Mouse (Mus musculus): ENCODE measurements around the gene Arnt2. TPM values are rescaled to one million over a fixed set of nuclear protein-coding genes. Genes with fewer than 3 reads are reported as not detected.

The Arnt2 gene
- total and polyA plus RNA-seq, 3 experiments: 0.03 to 0.27 (median 0.17) TPM

DNA sequence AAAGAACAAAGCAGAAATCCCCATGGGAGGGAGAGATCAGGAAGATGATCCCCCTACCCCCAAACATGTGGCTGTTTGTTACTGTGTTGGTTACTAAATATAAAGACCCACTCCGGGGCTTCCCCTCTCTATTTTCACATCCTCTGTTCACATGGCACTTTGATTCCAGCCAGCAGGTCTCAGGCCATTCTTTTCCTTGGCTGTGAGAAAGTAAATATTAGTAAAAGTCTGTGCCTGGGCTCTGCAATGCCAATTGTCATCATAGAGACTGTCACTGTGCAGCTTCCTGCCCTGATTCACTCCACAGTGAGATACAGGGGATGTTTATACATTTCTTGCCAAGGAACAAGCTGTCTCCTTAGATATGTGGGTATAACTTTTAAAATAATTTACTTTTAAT lies 197.9 kb downstream of the Arnt2 start (continued):
- TF ChIP-seq UBTF (IDR thresholded peaks at IDR 0.05; ENCODE audit: low read depth, low read length) (no peak), MYC (IDR thresholded peaks at IDR 0.05; ENCODE audit: low read depth, low read length) (peak; percentile 87), NELFE (IDR thresholded peaks at IDR 0.05; ENCODE audit: low read depth, low read length) (no peak), MAFK (IDR thresholded peaks at IDR 0.05; ENCODE audit: insufficient replicate concordance, low read length) (peak; percentile 46; the same call in 1 of the 2 replicates), CHD2 (IDR thresholded peaks at IDR 0.05; ENCODE audit: low read length) (peak; percentile 72), BHLHE40 (IDR thresholded peaks at IDR 0.05; ENCODE audit: low read depth, low read length) (peak; percentile 70), USF2 (conservative IDR thresholded peaks at IDR 0.05; ENCODE audit: low read depth, low read length) (no peak), TCF12 (IDR thresholded peaks at IDR 0.05; ENCODE audit: low read depth, low read length) (peak; percentile 73), USF1 (IDR thresholded peaks at IDR 0.05; ENCODE audit: low read depth, low read length) (no peak), CTCF (conservative IDR thresholded peaks at IDR 0.05 in 1 of 2, IDR thresholded peaks at IDR 0.05 in 1 of 2; ENCODE audit: low read depth in 2 of 2, low read length in 2 of 2) (no peak)

- dilution Hi-C loops (cut with MboI; ENCODE audit: extremely low pct_ligation_motif_present, extremely low pct_unique_long_range_greater_than_20kb, low sequenced_read_pairs): no loop called here
- H3K4me3 ChIP-seq (replicated peaks in 1 of 3; ENCODE audit: low read depth in 2 of 3, low read length in 2 of 3, poor library complexity in 1 of 3): no peak overlapping the region
Measured at GRCm38 (mm10) chr7:84210585-84211291, 199.2 kb downstream of the Arnt2 start.

GRCm38 (mm10) chr7:84203981-84204380 lies 206.0 kb downstream of the Arnt2 start:
- Histone ChIP-seq H3K9me3 (replicated peaks; ENCODE audit: low read length) (no peaks in the 10 kb centered on the region), H3K27me3 (replicated peaks) (no peaks in the 10 kb centered on the region), H3K36me3 (replicated peaks in 1 of 2; ENCODE audit: control insufficient read depth in 1 of 2, insufficient read depth in 1 of 2, low read length in 1 of 2) (no peaks in the 10 kb centered on the region), H3K4me3 (replicated peaks in 1 of 3; ENCODE audit: low read depth in 2 of 3, low read length in 2 of 3, poor library complexity in 1 of 3) (no peak overlapping the region), H3K9ac (ENCODE audit: insufficient read depth, low read depth) (no peak overlapping the region), H3K27ac (ENCODE audit: insufficient read depth, low read depth) (no peak overlapping the region), H3K4me1 (ENCODE audit: control insufficient read depth in 1 of 2, insufficient read depth in 2 of 2) (peaks cover 13 to 22% of the 10 kb centered on the region in 2 experiments), H3K79me2 (replicated peaks; ENCODE audit: control insufficient read depth, extremely low read depth, insufficient read depth, poor library complexity, severe bottlenecking) (no peaks in the 10 kb centered on the region), H3K4me2 (ENCODE audit: insufficient read depth, low read depth, poor library complexity, severe bottlenecking) (no peak overlapping the region)
- in situ Hi-C loops (cut with MboI; ENCODE audit: low pct_ligation_motif_present, low pct_unique_long_range_greater_than_20kb, low sequenced_read_pairs) (no loop called here), dilution Hi-C loops (cut with MboI; ENCODE audit: extremely low pct_ligation_motif_present, extremely low pct_unique_long_range_greater_than_20kb, low sequenced_read_pairs) (no loop called here)
- TF ChIP-seq TBP (conservative IDR thresholded peaks at IDR 0.05; ENCODE audit: low read depth, low read length) (no peak), MYC (IDR thresholded peaks at IDR 0.05; ENCODE audit: low read depth, low read length) (no peak), JUND (conservative IDR thresholded peaks at IDR 0.05; ENCODE audit: low read depth, low read length) (no peak), MAFK (IDR thresholded peaks at IDR 0.05; ENCODE audit: insufficient replicate concordance, low read length) (no peak)
- DNase-seq (ENCODE audit: extremely low read depth): no peak

More at GRCm38 (mm10) chr7:84210585-84211291, 199.2 kb downstream of the Arnt2 start:
- H3K4me1 ChIP-seq (ENCODE audit: control insufficient read depth in 1 of 2, insufficient read depth in 2 of 2): peaks cover 12 to 25% of the 10 kb centered on the region in 2 experiments
- H3K27me3 ChIP-seq (replicated peaks): no peaks in the 10 kb centered on the region
- H3K79me2 ChIP-seq (replicated peaks; ENCODE audit: control insufficient read depth, extremely low read depth, insufficient read depth, poor library complexity, severe bottlenecking): no peaks in the 10 kb centered on the region
- H3K4me2 ChIP-seq (ENCODE audit: insufficient read depth, low read depth, poor library complexity, severe bottlenecking): peak overlapping the region; percentile 54; the same call in 1 of the 2 replicates
- no peak for TF ChIP-seq ZNF384 (IDR thresholded peaks at IDR 0.05; ENCODE audit: low read depth, low read length)
- TF ChIP-seq MEF2A (IDR thresholded peaks at IDR 0.05; ENCODE audit: borderline replicate concordance, low read depth, low read length): no peak
- no peak for TF ChIP-seq SIN3A (IDR thresholded peaks at IDR 0.05; ENCODE audit: low read length)
- TF ChIP-seq ZMIZ1 (IDR thresholded peaks at IDR 0.05; ENCODE audit: low read depth, low read length): no peak
- no peak for TF ChIP-seq MAZ (IDR thresholded peaks at IDR 0.05; ENCODE audit: low read depth, low read length)
- no peak for TF ChIP-seq NRF1 (IDR thresholded peaks at IDR 0.05; ENCODE audit: low read depth, low read length)
- no peak for TF ChIP-seq UBTF (IDR thresholded peaks at IDR 0.05; ENCODE audit: low read depth, low read length)
- no peak for TF ChIP-seq IRF4 (IDR thresholded peaks at IDR 0.05; ENCODE audit: low read depth, low read length)
- in situ Hi-C loops (cut with MboI; ENCODE audit: low pct_ligation_motif_present, low pct_unique_long_range_greater_than_20kb, low sequenced_read_pairs): no loop called here
- DNase-seq (ENCODE audit: extremely low read depth): no peak
- peak overlapping the region; percentile 38; the same call in 1 of the 2 replicates for H3K9ac ChIP-seq (ENCODE audit: insufficient read depth, low read depth)
- H3K36me3 ChIP-seq (replicated peaks in 1 of 2; ENCODE audit: control insufficient read depth in 1 of 2, insufficient read depth in 1 of 2, low read length in 1 of 2): no peaks in the 10 kb centered on the region
- no peaks in the 10 kb centered on the region for H3K9me3 ChIP-seq (replicated peaks; ENCODE audit: low read length)
- H3K27ac ChIP-seq (ENCODE audit: insufficient read depth, low read depth): no peak overlapping the region; the same call in 1 of the 2 replicates
